Mouse (Mus musculus): ENCODE measurements around the gene Camk2b. TPM values are rescaled to one million over a fixed set of nuclear protein-coding genes. Genes with fewer than 3 reads are reported as not detected.

Camk2b gene
- polyA plus RNA-seq, 1 experiment from 2014 or later, result 2.5 TPM

DNA sequence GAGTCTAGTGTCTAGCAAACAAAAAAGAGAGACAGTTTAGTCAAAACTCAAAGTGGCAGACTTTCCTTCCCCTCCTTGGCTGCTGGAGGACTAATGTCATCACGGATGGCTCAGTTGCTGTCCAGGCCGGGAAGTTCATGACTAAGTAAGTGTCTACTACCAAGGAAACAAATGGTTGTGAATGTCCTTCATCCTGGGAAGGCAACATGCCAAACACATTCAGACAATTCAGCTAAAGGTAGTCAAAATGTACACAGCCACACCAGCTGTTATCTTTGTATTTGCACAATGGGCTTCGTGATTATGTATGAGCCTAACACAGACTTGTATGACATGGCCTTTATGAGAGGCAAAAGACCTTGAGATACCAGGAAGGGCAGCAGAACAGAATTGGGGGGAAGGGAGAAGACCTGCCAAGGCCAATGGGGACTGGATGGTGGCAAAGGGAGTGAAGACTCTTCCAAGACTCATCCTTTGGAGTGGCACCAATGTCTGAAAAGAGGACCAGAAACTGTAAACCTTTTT is 139.4 kb downstream of the Camk2b start:
- no peak overlapping the region for H3K4me3 ChIP-seq (ENCODE audit: low read depth, low read length)

GRCm38 (mm10) chr11:5924699-5925098 is 141.5 kb downstream of the Camk2b start:
- DNase-seq (ENCODE audit: low spot score, missing footprints) (peak; percentile 47), ATAC-seq (ENCODE audit: low FRiP score) (no peak)
- Histone ChIP-seq H3K4me2 (no peak overlapping the region), H3K9ac (ENCODE audit: low read length) (no peak overlapping the region), H3K27ac (ENCODE audit: low read depth, low read length) (no peak overlapping the region), H3K36me3 (ENCODE audit: control insufficient read depth, insufficient read depth, low read length) (no peaks in the 10 kb centered on the region), H3K4me3 (ENCODE audit: low read depth, low read length) (no peak overlapping the region), H3K27me3 (ENCODE audit: control insufficient read depth, insufficient read depth, low read length) (no peaks in the 10 kb centered on the region), H3K9me3 (ENCODE audit: control insufficient read depth, low read length) (no peaks in the 10 kb centered on the region), H3K4me1 (ENCODE audit: control insufficient read depth, insufficient read depth, low read length) (no peaks in the 10 kb centered on the region)
- 66% methylated on average over 8 of the region's 8 CpGs for WGBS

More for the DNA sequence above, 139.4 kb downstream of the Camk2b start:
- Histone ChIP-seq H3K9me3 (ENCODE audit: control insufficient read depth, low read length) (no peaks in the 10 kb centered on the region), H3K9ac (ENCODE audit: low read length) (no peak overlapping the region), H3K27ac (ENCODE audit: low read depth, low read length) (no peak overlapping the region), H3K4me2 (no peak overlapping the region), H3K36me3 (ENCODE audit: control insufficient read depth, insufficient read depth, low read length) (no peaks in the 10 kb centered on the region), H3K27me3 (ENCODE audit: control insufficient read depth, insufficient read depth, low read length) (no peaks in the 10 kb centered on the region), H3K4me1 (ENCODE audit: control insufficient read depth, insufficient read depth, low read length) (no peaks in the 10 kb centered on the region)
- WGBS, result 81% methylated on average over 3 of the region's 3 CpGs
- ATAC-seq (ENCODE audit: low FRiP score), result no peak
- peak; percentile 57 for DNase-seq (ENCODE audit: low spot score, missing footprints)

DNA sequence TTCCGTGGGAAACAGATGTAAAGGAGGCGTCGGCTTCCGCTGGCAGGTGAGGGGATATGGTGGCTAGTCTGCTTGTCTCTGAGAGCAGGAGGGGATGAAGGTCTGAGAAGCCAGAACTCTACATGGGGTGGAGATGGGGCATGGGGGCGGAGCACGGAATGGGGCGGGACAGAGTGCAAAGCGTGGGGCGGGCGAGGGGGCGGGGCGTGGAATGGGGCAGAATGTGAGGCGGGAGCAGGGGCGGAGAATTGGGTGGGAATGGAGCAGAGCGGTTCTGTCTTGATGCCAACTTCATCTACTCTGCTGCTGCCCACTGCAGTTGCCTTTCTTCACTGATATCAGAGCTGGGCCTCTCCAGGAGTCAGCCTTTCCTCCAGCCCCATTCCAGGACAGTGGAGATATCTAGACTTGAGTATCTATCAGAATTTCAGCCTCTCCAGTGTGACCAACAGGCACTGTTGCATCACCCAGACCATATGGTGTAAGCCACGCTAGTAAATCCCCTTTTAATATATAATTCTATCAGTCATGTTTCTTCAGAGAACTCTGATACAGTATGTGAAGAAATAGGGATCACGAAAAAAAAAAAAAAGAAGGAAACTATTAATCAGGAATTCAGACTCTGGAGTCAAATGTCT is 145.7 kb downstream of the Camk2b start:
- ATAC-seq (ENCODE audit: low FRiP score) (no peak), DNase-seq (ENCODE audit: low spot score, missing footprints) (peak; percentile 62)
- WGBS, result 41% methylated on average over 17 of the region's 17 CpGs
- no peaks in the 10 kb centered on the region for H3K4me1 ChIP-seq (ENCODE audit: control insufficient read depth, insufficient read depth, low read length)
- no peak overlapping the region for H3K4me3 ChIP-seq (ENCODE audit: low read depth, low read length)
- no peak overlapping the region for H3K4me2 ChIP-seq
- no peak overlapping the region for H3K27ac ChIP-seq (ENCODE audit: low read depth, low read length)
- H3K9me3 ChIP-seq (ENCODE audit: control insufficient read depth, low read length), result no peaks in the 10 kb centered on the region
- H3K36me3 ChIP-seq (ENCODE audit: control insufficient read depth, insufficient read depth, low read length), result no peaks in the 10 kb centered on the region
- H3K27me3 ChIP-seq (ENCODE audit: control insufficient read depth, insufficient read depth, low read length), result no peaks in the 10 kb centered on the region
- H3K9ac ChIP-seq (ENCODE audit: low read length), result no peak overlapping the region

Other genes starting within 250 kb of the Camk2b start
- gene Polm, start 228.3 kb downstream of the Camk2b start, polyA plus RNA-seq (2014; fragmentation: Nextera tagmentation; extraction: Ambion mirVana), result 7.1 and 7.3 TPM in 2 replicates
- gene Aebp1, start 204.4 kb downstream of the Camk2b start, polyA plus RNA-seq (2014; fragmentation: Nextera tagmentation; extraction: Ambion mirVana), result 15.0 and 15.8 TPM in 2 replicates
- gene Pold2, start 188.1 kb downstream of the Camk2b start, polyA plus RNA-seq (2014; fragmentation: Nextera tagmentation; extraction: Ambion mirVana), result 83.8 and 97.4 TPM in 2 replicates
- 0.59 and 0.92 TPM in 2 replicates for gene Myl7, start 167.6 kb downstream of the Camk2b start, polyA plus RNA-seq (2014; fragmentation: Nextera tagmentation; extraction: Ambion mirVana)
- 1.5 and 1.8 TPM in 2 replicates for gene Gck, start 116.3 kb downstream of the Camk2b start, polyA plus RNA-seq (2014; fragmentation: Nextera tagmentation; extraction: Ambion mirVana)
- gene Ykt6, start 110.7 kb downstream of the Camk2b start, polyA plus RNA-seq (2014; fragmentation: Nextera tagmentation; extraction: Ambion mirVana), result 27.2 and 29.4 TPM in 2 replicates
- 0.41 and 0.57 TPM in 2 replicates for gene A730071L15Rik, start 133.7 kb upstream of the Camk2b start, polyA plus RNA-seq (2014; fragmentation: Nextera tagmentation; extraction: Ambion mirVana)
- gene Nudcd3, start 134.1 kb upstream of the Camk2b start, polyA plus RNA-seq (2014; fragmentation: Nextera tagmentation; extraction: Ambion mirVana), result 41.4 and 46.8 TPM in 2 replicates
- not detected in 2 replicates for gene Npc1l1, start 163.8 kb upstream of the Camk2b start, polyA plus RNA-seq (2014; fragmentation: Nextera tagmentation; extraction: Ambion mirVana)
- 98.8 and 104 TPM in 2 replicates for gene Ddx56, start 201.4 kb upstream of the Camk2b start, polyA plus RNA-seq (2014; fragmentation: Nextera tagmentation; extraction: Ambion mirVana)
- 148 and 161 TPM in 2 replicates for gene Tmed4, start 208.5 kb upstream of the Camk2b start, polyA plus RNA-seq (2014; fragmentation: Nextera tagmentation; extraction: Ambion mirVana)
- gene Ogdh, start 225.3 kb upstream of the Camk2b start, polyA plus RNA-seq (2014; fragmentation: Nextera tagmentation; extraction: Ambion mirVana), result 80.4 and 81.3 TPM in 2 replicates

All from midbrain, embryonic 11.5 days (tissue).